Comparison of ENCODE assay signal across 17 mouse cellular contexts in the genomic region with DNA sequence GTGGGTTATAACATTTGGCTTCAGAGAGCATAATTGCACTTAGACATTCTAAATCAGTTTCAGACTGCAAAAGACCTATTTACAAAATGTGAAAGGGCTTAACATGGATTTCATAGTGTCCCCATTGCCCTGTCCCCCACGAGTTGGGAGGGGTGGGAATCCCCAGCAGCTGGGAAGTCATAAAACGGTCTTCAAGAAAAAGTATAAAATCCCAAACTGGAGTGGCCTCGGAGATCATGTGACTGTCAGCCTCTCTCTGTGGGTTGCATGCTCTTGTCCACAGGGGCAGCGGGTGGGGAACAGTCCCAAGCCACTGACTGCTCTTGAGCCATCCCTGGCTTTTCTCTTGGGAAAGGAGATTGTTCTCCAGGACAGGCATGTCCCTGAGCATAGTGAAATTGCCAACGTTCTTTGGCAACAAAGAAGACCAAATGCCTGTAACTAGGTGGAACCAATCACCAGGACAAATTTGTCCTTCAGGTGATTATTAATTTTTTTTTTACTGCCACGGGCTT. TPM values are rescaled to one million over a fixed set of nuclear protein-coding genes. Genes with fewer than 3 reads are reported as not detected.
A peak's percentile ranks its signal among the peaks of the same experiment; 100 is the strongest.
DNase-seq lines count a peak whose midpoint lies in the region; ATAC-seq and TF ChIP-seq lines count a peak whose summit lies in the region.
"Had no signal": no experiment of that assay in that cellular context is flagged by ENCODE, and none has a peak within 500 bp of the region (broad histone marks: within the 10 kb centered on the region; RNA-seq: fewer than 3 reads in every experiment).

No protein-coding gene starts in this region.

- intact Hi-C loops in heart, adult 2 months (cut with DNase I), result loop anchor here (2.0 kb wide), 1 partner anchor 27 kb away; no protein-coding TSS in a partner anchor

- H3K4me2 ChIP-seq in limb, embryonic 13.5 days (replicated peaks), result peak overlapping the region; percentile 66
- H3K4me2 ChIP-seq in embryonic facial prominence, embryonic 14.5 days (ENCODE audit: low read depth, low read length), result peak overlapping the region; percentile 63

- H3K79me2 ChIP-seq in heart, adult 2 months (replicated peaks; ENCODE audit: control insufficient read depth, insufficient read depth, low read length), result peaks cover 3% of the 10 kb centered on the region; the same call in 1 of the 2 replicates

- no peak for DNase-seq in heart, adult 2 months
- DNase-seq in heart, embryonic 10.5 days (ENCODE audit: low spot score), result no peak
- no peak for DNase-seq in limb, embryonic 10.5 days (ENCODE audit: low spot score)
- no peak for DNase-seq in embryonic facial prominence, embryonic 14.5 days (ENCODE audit: low spot score)
- DNase-seq in kidney, postnatal 4 days, result peak; percentile 24 to 57
- no peak for DNase-seq in embryo, embryonic 10 days (ENCODE audit: low spot score)
- no peak for DNase-seq in right cerebral cortex, postnatal 4 days
- DNase-seq: B cell, adult 2 months; cerebellum, adult 2 months; retina, postnatal 1 day had no signal

- no peak for ATAC-seq in limb, embryonic 13.5 days (ENCODE audit: low FRiP score, low read depth)
- ATAC-seq in embryonic facial prominence, embryonic 14.5 days (ENCODE audit: low read depth), result no peak
- ATAC-seq: hindbrain, embryonic 16.5 days; midbrain, embryonic 15.5 days had no signal

- TF ChIP-seq POLR2A in heart, adult 2 months (IDR thresholded peaks at IDR 0.05; ENCODE audit: insufficient read depth, low read depth, low read length), result no peak

- no peak for TF ChIP-seq EP300 in heart, adult 2 months (IDR thresholded peaks at IDR 0.05; ENCODE audit: insufficient read depth, low read depth, low read length)

- H3K9ac ChIP-seq in heart, adult 2 months (ENCODE audit: low read depth, low read length), result no peak overlapping the region
- no peak overlapping the region for H3K9ac ChIP-seq in limb, embryonic 13.5 days
- H3K9ac ChIP-seq in embryonic facial prominence, embryonic 14.5 days (ENCODE audit: low read depth, low read length), result no peak overlapping the region
- H3K9ac ChIP-seq: limb, embryonic 12.5 days; midbrain, embryonic 15.5 days; neural tube, embryonic 12.5 days had no signal

- peak overlapping the region; percentile 92 for H3K27ac ChIP-seq in heart, adult 2 months
- H3K27ac ChIP-seq in heart, embryonic 10.5 days, result no peak overlapping the region
- H3K27ac ChIP-seq in limb, embryonic 13.5 days, result no peak overlapping the region
- H3K27ac ChIP-seq in limb, embryonic 10.5 days, result no peak overlapping the region
- H3K27ac ChIP-seq in embryonic facial prominence, embryonic 14.5 days (replicated peaks; ENCODE audit: low read depth, low read length), result peak overlapping the region; percentile 22; the same call in 1 of the 2 replicates
- H3K27ac ChIP-seq: limb, embryonic 12.5 days; macrophage; midbrain, embryonic 15.5 days; neural tube, embryonic 12.5 days had no signal

- H3K36me3 ChIP-seq in heart, adult 2 months (ENCODE audit: control insufficient read depth, insufficient read depth, low read length), result peaks cover 37% of the 10 kb centered on the region
- no peaks in the 10 kb centered on the region for H3K36me3 ChIP-seq in heart, embryonic 10.5 days
- no peaks in the 10 kb centered on the region for H3K36me3 ChIP-seq in limb, embryonic 13.5 days
- no peaks in the 10 kb centered on the region for H3K36me3 ChIP-seq in limb, embryonic 10.5 days
- H3K36me3 ChIP-seq in embryonic facial prominence, embryonic 14.5 days (ENCODE audit: control insufficient read depth, insufficient read depth, low read length), result no peaks in the 10 kb centered on the region
- H3K36me3 ChIP-seq: limb, embryonic 12.5 days; midbrain, embryonic 15.5 days; neural tube, embryonic 12.5 days had no signal

- H3K4me1 ChIP-seq in heart, adult 2 months (ENCODE audit: control insufficient read depth, insufficient read depth, low read length), result peaks cover 10% of the 10 kb centered on the region
- peaks cover 17% of the 10 kb centered on the region for H3K4me1 ChIP-seq in heart, embryonic 10.5 days
- H3K4me1 ChIP-seq in limb, embryonic 13.5 days, result peaks cover 33% of the 10 kb centered on the region
- H3K4me1 ChIP-seq in limb, embryonic 10.5 days, result peaks cover 19% of the 10 kb centered on the region
- H3K4me1 ChIP-seq in embryonic facial prominence, embryonic 14.5 days (ENCODE audit: control insufficient read depth, insufficient read depth, low read length), result peaks cover 16% of the 10 kb centered on the region; the same call in 1 of the 2 replicates

- no peak for TF ChIP-seq CTCF in heart, adult 2 months (IDR thresholded peaks at IDR 0.05)

- H3K27me3 ChIP-seq in heart, adult 2 months (ENCODE audit: control insufficient read depth, insufficient read depth, low read length), result no peaks in the 10 kb centered on the region
- H3K27me3 ChIP-seq in heart, embryonic 10.5 days (ENCODE audit: insufficient read depth, poor library complexity, severe bottlenecking), result peaks cover 9% of the 10 kb centered on the region; the same call in 1 of the 2 replicates
- H3K27me3 ChIP-seq in limb, embryonic 13.5 days, result peaks cover 3% of the 10 kb centered on the region; the same call in 1 of the 2 replicates
- peaks cover 14% of the 10 kb centered on the region; the same call in 1 of the 2 replicates for H3K27me3 ChIP-seq in limb, embryonic 10.5 days (ENCODE audit: low read depth, poor library complexity, severe bottlenecking)
- no peaks in the 10 kb centered on the region for H3K27me3 ChIP-seq in embryonic facial prominence, embryonic 14.5 days (replicated peaks; ENCODE audit: control insufficient read depth, insufficient read depth, low read length)
- H3K27me3 ChIP-seq: midbrain, embryonic 15.5 days; neural tube, embryonic 12.5 days had no signal

- peak overlapping the region; percentile 61 for H3K4me3 ChIP-seq in heart, adult 2 months
- H3K4me3 ChIP-seq in heart, embryonic 10.5 days, result no peak overlapping the region
- H3K4me3 ChIP-seq in limb, embryonic 13.5 days, result no peak overlapping the region; the same call in 1 of the 2 replicates
- H3K4me3 ChIP-seq in limb, embryonic 10.5 days, result no peak overlapping the region
- H3K4me3 ChIP-seq in embryonic facial prominence, embryonic 14.5 days (ENCODE audit: low read depth, low read length), result peak overlapping the region; percentile 35
- H3K4me3 ChIP-seq: limb, embryonic 12.5 days; midbrain, embryonic 15.5 days; neural tube, embryonic 12.5 days had no signal

- H3K9me3 ChIP-seq in heart, embryonic 10.5 days, result no peaks in the 10 kb centered on the region
- H3K9me3 ChIP-seq in limb, embryonic 13.5 days, result no peaks in the 10 kb centered on the region
- H3K9me3 ChIP-seq in limb, embryonic 10.5 days (replicated peaks), result no peaks in the 10 kb centered on the region
- H3K9me3 ChIP-seq in embryonic facial prominence, embryonic 14.5 days (ENCODE audit: control insufficient read depth, low read length), result no peaks in the 10 kb centered on the region
- H3K9me3 ChIP-seq: limb, embryonic 12.5 days; midbrain, embryonic 15.5 days; neural tube, embryonic 12.5 days had no signal

- WGBS in heart, adult 2 months, result 71% methylated on average over 6 of the region's 6 CpGs
- 78% methylated on average over 6 of the region's 6 CpGs for WGBS in heart, embryonic 10.5 days
- WGBS in limb, embryonic 13.5 days, result 54% methylated on average over 6 of the region's 6 CpGs
- WGBS in limb, embryonic 10.5 days, result 76% methylated on average over 6 of the region's 6 CpGs
- 70% methylated on average over 6 of the region's 6 CpGs for WGBS in embryonic facial prominence, embryonic 14.5 days

RNA-seq across cellular contexts. Expression of gene Lmcd1, which starts 2.2 kb away (rescaled TPM):
- 10 to 100 TPM; 37.5 to 46.7 TPM for total RNA-seq in heart, adult 2 months (2021)
- polyA plus RNA-seq in heart, adult 2 months (2012; rRNA removed), result 21.2 and 29.2 TPM in 2 replicates
- polyA plus RNA-seq in heart, embryonic 10.5 days (2016; fragmentation: Nextera tagmentation; extraction: Ambion mirVana), result 12.8 and 30.3 TPM in 2 replicates
- polyA plus RNA-seq in limb, embryonic 13.5 days (2015; fragmentation: Nextera tagmentation; extraction: Ambion mirVana), result 26.4 and 28.1 TPM in 2 replicates
- 5.0 and 6.0 TPM in 2 replicates for polyA plus RNA-seq in limb, embryonic 10.5 days (2016; fragmentation: Nextera tagmentation; extraction: Ambion mirVana)
- 94.1 and 113 TPM in 2 replicates for polyA plus RNA-seq in embryonic facial prominence, embryonic 14.5 days (2014; fragmentation: Nextera tagmentation; extraction: Ambion mirVana)
- total RNA-seq: granulocyte monocyte progenitor cell, adult 5-6 weeks had no signal
- polyA plus RNA-seq: macrophage had no signal

Comparison
In these comparisons a context has a peak if more than half of its experiments do, and no peak if none do; other contexts are left out.
1. H3K27ac ChIP-seq: peak in heart, adult 2 months (single experiment) and embryonic facial prominence, embryonic 14.5 days (single experiment); none in heart, embryonic 10.5 days (single experiment), limb, embryonic 13.5 days (single experiment) and limb, embryonic 10.5 days (single experiment).
2. H3K4me3 ChIP-seq: peak in heart, adult 2 months (single experiment) and embryonic facial prominence, embryonic 14.5 days (single experiment); none in heart, embryonic 10.5 days (single experiment), limb, embryonic 13.5 days (single experiment) and limb, embryonic 10.5 days (single experiment).
3. DNase-seq: peak in kidney, postnatal 4 days (2 of 2); none in heart, adult 2 months (0 of 2), heart, embryonic 10.5 days (single experiment), limb, embryonic 10.5 days (single experiment), embryonic facial prominence, embryonic 14.5 days (single experiment), embryo, embryonic 10 days (single experiment) and right cerebral cortex, postnatal 4 days (single experiment).